Mouse (Mus musculus) brain, embryonic 14.5 days (tissue): ENCODE data around the gene Nsa2.
"Not testable (repeated sequence)": the region's sequence is repeated elsewhere in the genome, so short reads cannot be mapped to it uniquely, and the experiment has no call there.

Experiments used
- CTCF ChIP-seq: fragments of 200-500 bp; IDR thresholded peaks from 2 replicates; pipeline ENCODE4 v1.5.1; 2012; ENCODE audit warnings: inconsistent platforms, mild to moderate bottlenecking, moderate library complexity, borderline replicate concordance; ENCODE audit not compliant: insufficient read depth, insufficient read length; ENCODE audit errors: extremely low read depth
- POLR2A ChIP-seq: fragments of 200-500 bp; IDR thresholded peaks from 2 replicates; pipeline ENCODE4 v1.6.1; 2012; ENCODE audit warnings: mild to moderate bottlenecking, inconsistent platforms, borderline replicate concordance; ENCODE audit not compliant: poor library complexity, insufficient read depth, insufficient read length, severe bottlenecking; ENCODE audit errors: extremely low read depth

GRCm38 (mm10) chr13:97107721-97108120, 30.0 kb downstream of the Nsa2 start:
- not testable (repeated sequence) for TF ChIP-seq CTCF, POLR2A
